Mouse (Mus musculus): ENCODE data around the gene Hif3a. TPM values are rescaled to one million over a fixed set of nuclear protein-coding genes. Genes with fewer than 3 reads are reported as not detected.

Hif3a gene
- polyA plus RNA-seq, 1 experiment, result not detected

GRCm38 (mm10) chr7:17027588-17028343 lies 34.5 kb downstream of the Hif3a start, which contains the start of gene Ppp5c:
Gene Ppp5c (minus strand): TSS chr7:17027924.
- peak within 1 kb of the TSS; percentile 89 for H3K4me3 ChIP-seq (ENCODE audit: insufficient read depth, low read depth, low read length)
- peak within 1 kb of the TSS; percentile 81 for H3K27ac ChIP-seq (ENCODE audit: insufficient read depth, low read depth, low read length)
- peak; percentile 14; the same call in 1 of the 2 replicates for TF ChIP-seq POLR2A (IDR thresholded peaks at IDR 0.05; ENCODE audit: insufficient read depth, low read depth, low read length)
- TF ChIP-seq CTCF (IDR thresholded peaks at IDR 0.05; ENCODE audit: insufficient read depth, low read depth, low read length), result no peak
- WGBS, result under 1% methylated on average over 58 of the region's 58 CpGs
- H3K4me1 ChIP-seq (ENCODE audit: control insufficient read depth, insufficient read depth, low read length), result peaks cover 38% of the 10 kb centered on the region

GRCm38 (mm10) chr7:17026710-17027587 lies 35.3 kb downstream of the Hif3a start:
- peak overlapping the region; percentile 81 for H3K27ac ChIP-seq (ENCODE audit: insufficient read depth, low read depth, low read length)
- TF ChIP-seq CTCF (IDR thresholded peaks at IDR 0.05; ENCODE audit: insufficient read depth, low read depth, low read length) (no peak), POLR2A (IDR thresholded peaks at IDR 0.05; ENCODE audit: insufficient read depth, low read depth, low read length) (no peak)
- WGBS, result 5% methylated on average over 24 of the region's 24 CpGs
- H3K4me1 ChIP-seq (ENCODE audit: control insufficient read depth, insufficient read depth, low read length), result peaks cover 45% of the 10 kb centered on the region
- H3K4me3 ChIP-seq (ENCODE audit: insufficient read depth, low read depth, low read length), result peak overlapping the region; percentile 89

DNA sequence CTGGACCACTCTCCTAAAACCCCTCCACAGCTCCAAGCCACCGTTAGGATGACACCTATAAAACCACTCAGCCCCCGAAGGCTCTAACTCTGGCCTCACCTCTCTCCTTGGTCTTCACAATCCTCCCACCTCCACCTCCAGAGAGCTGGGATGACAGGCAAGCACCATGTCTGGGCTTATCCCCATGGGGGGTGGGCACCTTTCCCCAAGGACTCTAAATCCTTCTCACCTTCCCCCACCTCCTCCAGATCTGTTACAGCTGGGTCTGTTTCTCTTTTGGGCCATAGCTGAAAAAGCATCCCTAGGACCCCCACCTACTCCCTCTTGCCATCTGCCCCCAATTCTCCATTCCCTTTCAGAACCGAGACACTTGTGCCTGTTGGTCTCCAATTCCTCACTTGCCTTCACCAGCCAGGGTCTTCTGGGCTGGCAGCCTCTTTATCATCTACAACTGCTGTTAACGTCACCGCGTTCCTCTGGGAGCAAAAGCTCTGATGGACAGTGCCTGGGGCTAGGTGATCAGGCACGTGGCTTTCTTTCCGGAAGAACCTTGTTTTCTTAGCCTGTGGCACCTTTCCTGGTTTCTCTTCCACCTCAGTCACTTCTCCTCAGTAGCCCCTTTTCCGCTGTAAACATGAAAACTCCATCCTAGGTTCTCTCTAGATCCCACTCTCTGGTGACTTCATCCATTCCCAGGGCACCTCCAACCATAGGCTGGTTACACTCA lies 36.2 kb downstream of the Hif3a start:
- 68% methylated on average over 9 of the region's 9 CpGs for WGBS
- peak overlapping the region; percentile 89; the same call in 1 of the 2 replicates for H3K4me3 ChIP-seq (ENCODE audit: insufficient read depth, low read depth, low read length)
- H3K27ac ChIP-seq (ENCODE audit: insufficient read depth, low read depth, low read length), result no peak overlapping the region
- H3K4me1 ChIP-seq (ENCODE audit: control insufficient read depth, insufficient read depth, low read length), result peaks cover 48% of the 10 kb centered on the region
- TF ChIP-seq POLR2A (IDR thresholded peaks at IDR 0.05; ENCODE audit: insufficient read depth, low read depth, low read length), result no peak
- no peak for TF ChIP-seq CTCF (IDR thresholded peaks at IDR 0.05; ENCODE audit: insufficient read depth, low read depth, low read length)

DNA sequence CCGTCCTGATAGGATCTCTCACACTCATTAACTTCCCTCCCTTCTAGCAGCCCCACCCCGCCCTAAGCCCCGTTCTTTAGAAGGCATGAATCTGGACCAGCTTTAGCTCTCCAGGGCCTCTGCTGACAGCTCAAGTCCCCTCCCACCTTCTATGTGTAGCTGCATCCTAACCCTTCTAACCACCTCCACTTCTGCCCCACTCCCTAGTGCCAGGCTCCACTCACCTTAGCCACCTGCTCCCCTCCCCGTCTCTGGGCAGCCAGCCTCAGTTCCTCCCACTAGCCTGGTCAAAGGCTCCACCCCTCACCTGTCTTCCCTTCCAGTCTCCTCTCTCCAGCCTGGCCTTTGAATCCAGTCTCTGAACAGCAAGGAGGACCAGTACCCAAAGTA lies 36.7 kb downstream of the Hif3a start:
- H3K4me3 ChIP-seq (ENCODE audit: insufficient read depth, low read depth, low read length), result no peak overlapping the region

DNA sequence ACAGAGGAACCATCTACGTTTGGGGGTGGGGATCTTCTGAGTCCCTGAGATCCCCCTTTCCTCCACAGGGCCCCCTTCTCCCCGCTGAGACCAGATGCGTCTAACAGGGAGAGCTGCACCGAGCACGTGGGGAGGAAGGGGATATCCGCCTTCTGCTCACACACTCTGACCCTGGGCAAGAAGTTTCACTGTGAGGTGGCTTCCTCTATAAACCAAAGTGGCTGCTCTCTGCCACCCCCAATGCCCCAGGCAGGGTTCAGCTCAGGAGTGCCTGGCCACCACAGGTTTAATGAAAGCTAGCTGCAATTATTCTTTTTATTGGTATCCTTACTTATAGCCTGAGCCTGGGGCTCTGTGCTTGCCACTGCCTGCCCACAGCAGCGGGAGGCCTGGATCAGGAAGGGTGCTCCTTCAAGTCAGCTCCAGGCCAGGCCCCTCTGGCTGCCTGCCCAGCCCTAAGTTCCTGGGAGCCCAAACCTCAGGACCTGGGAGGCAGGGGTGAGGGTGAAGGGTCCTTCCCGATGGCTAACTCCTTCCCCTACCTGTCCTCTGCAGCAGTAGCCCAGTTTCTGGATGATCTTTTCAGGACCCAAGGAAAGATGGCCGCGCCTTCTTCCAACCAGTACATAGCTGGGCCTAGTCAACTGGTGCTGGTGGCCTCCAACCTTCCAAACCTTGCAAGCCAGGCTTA lies 37.3 kb downstream of the Hif3a start:
- H3K27ac ChIP-seq (ENCODE audit: insufficient read depth, low read depth, low read length), result no peak overlapping the region
- no peak overlapping the region for H3K4me3 ChIP-seq (ENCODE audit: insufficient read depth, low read depth, low read length)
- peaks cover 51% of the 10 kb centered on the region for H3K4me1 ChIP-seq (ENCODE audit: control insufficient read depth, insufficient read depth, low read length)
- WGBS, result 53% methylated on average over 10 of the region's 10 CpGs
- TF ChIP-seq CTCF (IDR thresholded peaks at IDR 0.05; ENCODE audit: insufficient read depth, low read depth, low read length) (no peak), POLR2A (IDR thresholded peaks at IDR 0.05; ENCODE audit: insufficient read depth, low read depth, low read length) (0 out of 2 replicates have a peak, but pooled peaks have one; percentile 14)

More for the DNA sequence above, 36.7 kb downstream of the Hif3a start:
- H3K27ac ChIP-seq (ENCODE audit: insufficient read depth, low read depth, low read length), result no peak overlapping the region
- 64% methylated on average over 4 of the region's 4 CpGs for WGBS
- H3K4me1 ChIP-seq (ENCODE audit: control insufficient read depth, insufficient read depth, low read length), result peaks cover 51% of the 10 kb centered on the region
- no peak for TF ChIP-seq CTCF (IDR thresholded peaks at IDR 0.05; ENCODE audit: insufficient read depth, low read depth, low read length)
- TF ChIP-seq POLR2A (IDR thresholded peaks at IDR 0.05; ENCODE audit: insufficient read depth, low read depth, low read length), result no peak

- 69% methylated on average over 6 of the region's 6 CpGs for WGBS
- no peak for TF ChIP-seq POLR2A (IDR thresholded peaks at IDR 0.05; ENCODE audit: insufficient read depth, low read depth, low read length)
- TF ChIP-seq CTCF (IDR thresholded peaks at IDR 0.05; ENCODE audit: insufficient read depth, low read depth, low read length), result no peak
- H3K4me1 ChIP-seq (ENCODE audit: control insufficient read depth, insufficient read depth, low read length), result peaks cover 51% of the 10 kb centered on the region
- no peak overlapping the region for H3K4me3 ChIP-seq (ENCODE audit: insufficient read depth, low read depth, low read length)
- H3K27ac ChIP-seq (ENCODE audit: insufficient read depth, low read depth, low read length), result no peak overlapping the region
Observed at GRCm38 (mm10) chr7:17024141-17024540, 38.1 kb downstream of the Hif3a start.

DNA sequence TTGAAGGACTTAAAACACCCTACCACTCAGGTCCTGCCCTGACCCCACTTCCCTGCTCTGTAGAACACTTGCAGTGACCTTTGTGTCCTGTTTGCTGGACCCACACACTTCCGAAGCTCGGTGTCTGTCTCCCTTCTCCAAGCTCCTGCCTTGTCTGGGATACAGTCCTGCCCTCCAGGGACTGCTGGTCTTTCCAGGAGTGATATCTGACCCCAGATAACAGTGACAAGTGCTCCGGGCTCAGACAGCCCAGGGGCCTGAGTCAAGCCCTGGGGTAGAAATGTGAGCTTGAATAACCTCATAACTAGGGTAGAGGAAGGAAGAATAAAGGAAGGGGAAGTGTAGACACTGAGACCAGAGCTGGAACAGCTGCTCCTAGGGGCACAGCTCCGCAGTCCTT lies 38.5 kb downstream of the Hif3a start:
- Histone ChIP-seq H3K4me1 (ENCODE audit: control insufficient read depth, insufficient read depth, low read length) (peaks cover 51% of the 10 kb centered on the region), H3K4me3 (ENCODE audit: insufficient read depth, low read depth, low read length) (no peak overlapping the region), H3K27ac (ENCODE audit: insufficient read depth, low read depth, low read length) (no peak overlapping the region)
- TF ChIP-seq CTCF (IDR thresholded peaks at IDR 0.05; ENCODE audit: insufficient read depth, low read depth, low read length), result no peak
- TF ChIP-seq POLR2A (IDR thresholded peaks at IDR 0.05; ENCODE audit: insufficient read depth, low read depth, low read length), result no peak
- WGBS, result 73% methylated on average over 4 of the region's 4 CpGs

- Histone ChIP-seq H3K27ac (ENCODE audit: insufficient read depth, low read depth, low read length) (no peak overlapping the region), H3K4me3 (ENCODE audit: insufficient read depth, low read depth, low read length) (no peak overlapping the region), H3K4me1 (ENCODE audit: control insufficient read depth, insufficient read depth, low read length) (peaks cover 57% of the 10 kb centered on the region)
- no peak for TF ChIP-seq CTCF (IDR thresholded peaks at IDR 0.05; ENCODE audit: insufficient read depth, low read depth, low read length)
- TF ChIP-seq POLR2A (IDR thresholded peaks at IDR 0.05; ENCODE audit: insufficient read depth, low read depth, low read length), result no peak
- 95% methylated on average over 15 of the region's 15 CpGs for WGBS
Observed at GRCm38 (mm10) chr7:17022176-17022575, 40.1 kb downstream of the Hif3a start.

All from olfactory bulb, adult 2 months (tissue).